Mouse (Mus musculus): ENCODE data around the gene Gm21981. TPM values are rescaled to one million over a fixed set of nuclear protein-coding genes. Genes with fewer than 3 reads are reported as not detected.
A peak's percentile ranks its signal among the peaks of the same experiment; 100 is the strongest.

Gene Gm21981
- total RNA-seq, 2 experiments from 2014 or later = 4.3 to 4.7 TPM

- no peak for DNase-seq (ENCODE audit: low spot score in 2 of 2)
Observed at GRCm38 (mm10) chr17:47703556-47703955, 9.3 kb upstream of the Gm21981 start.

GRCm38 (mm10) chr17:47702548-47703345, 8.5 kb upstream of the Gm21981 start:
- DNase-seq (ENCODE audit: low spot score in 2 of 2) = no peak

- no peak for DNase-seq (ENCODE audit: low spot score in 2 of 2)
Observed at GRCm38 (mm10) chr17:47701793-47702192, 7.5 kb upstream of the Gm21981 start.

GRCm38 (mm10) chr17:47699055-47699454, 4.8 kb upstream of the Gm21981 start:
- no peak for DNase-seq (ENCODE audit: low spot score in 2 of 2)

- DNase-seq (ENCODE audit: low spot score in 2 of 2) = no peak
Observed at GRCm38 (mm10) chr17:47698156-47698555, 3.9 kb upstream of the Gm21981 start.

GRCm38 (mm10) chr17:47695337-47695710, 1.1 kb upstream of the Gm21981 start:
- DNase-seq (ENCODE audit: low spot score in 2 of 2) = no peak

- peak; percentile 93 to 98 for DNase-seq (ENCODE audit: low spot score in 2 of 2)
Observed at GRCm38 (mm10) chr17:47694503-47695336, 465 bp upstream of the Gm21981 start, which contains the start of gene Prickle4. Gene Prickle4, minus strand, starts transcription at chr17:47694736.

GRCm38 (mm10) chr17:47693671-47694441, 399 bp downstream of the Gm21981 start:
- DNase-seq (ENCODE audit: low spot score in 2 of 2) = no peak

GRCm38 (mm10) chr17:47691650-47692049, 2.6 kb downstream of the Gm21981 start:
- no peak for DNase-seq (ENCODE audit: low spot score in 2 of 2)

- DNase-seq (ENCODE audit: low spot score in 2 of 2) = no peak
Observed at GRCm38 (mm10) chr17:47689894-47690293, 4.4 kb downstream of the Gm21981 start.

- peak; percentile 75 to 82 for DNase-seq (ENCODE audit: low spot score in 2 of 2)
Observed at GRCm38 (mm10) chr17:47688608-47689575, 5.4 kb downstream of the Gm21981 start, which contains the start of gene Frs3. Gene Frs3, plus strand, starts transcription at chr17:47689030.

- DNase-seq (ENCODE audit: low spot score in 2 of 2) = no peak
Observed at GRCm38 (mm10) chr17:47688344-47688607, 6.0 kb downstream of the Gm21981 start, which contains the start of gene Tomm6. Gene Tomm6, minus strand, starts transcription at chr17:47688386.

- peak; percentile 93 to 98 for DNase-seq (ENCODE audit: low spot score in 2 of 2)
Observed at GRCm38 (mm10) chr17:47687409-47688343, 6.6 kb downstream of the Gm21981 start.

GRCm38 (mm10) chr17:47682836-47683235, 11.4 kb downstream of the Gm21981 start:
- no peak for DNase-seq (ENCODE audit: low spot score in 2 of 2)

GRCm38 (mm10) chr17:47678702-47679101, 15.6 kb downstream of the Gm21981 start:
- DNase-seq (ENCODE audit: low spot score in 2 of 2) = no peak

GRCm38 (mm10) chr17:47678238-47678637, 16.0 kb downstream of the Gm21981 start:
- no peak for DNase-seq (ENCODE audit: low spot score in 2 of 2)

- peak; percentile 66 to 88 for DNase-seq (ENCODE audit: low spot score in 2 of 2)
Observed at GRCm38 (mm10) chr17:47676581-47676980, 17.7 kb downstream of the Gm21981 start.

GRCm38 (mm10) chr17:47672311-47673111, 21.7 kb downstream of the Gm21981 start:
- DNase-seq (ENCODE audit: low spot score in 2 of 2) = peak in 1 of 2 experiments; percentile 39

Data from layer of hippocampus, adult 18-20 months (tissue).